Mouse (Mus musculus) neural tube, embryonic 11.5 days (tissue): ENCODE data around the gene Spaca4. TPM values are rescaled to one million over a fixed set of nuclear protein-coding genes. Genes with fewer than 3 reads are reported as not detected.

ENCODE experiments used
- ATAC-seq: fragments of 200-750 bp; cut with Nextera tagmentation; 2 replicates; pipeline ENCODE4 v1.8.0; 2017; ENCODE audit warnings: moderate number of reproducible peaks, mild to moderate bottlenecking, moderate TSS enrichment, moderate library complexity; ENCODE audit not compliant: insufficient read depth, low FRiP score, low TSS enrichment
- DNase-seq: peaks from one replicate; pipeline ENCODE4 v3.0.0-alpha.2; 2015; ENCODE audit warnings: low spot score
- H3K27ac ChIP-seq: fragments of 300-500 bp; sonication (generic); 2 replicates; pipeline ENCODE4 v1.5.1; 2014; ENCODE audit warnings: low read depth, mild to moderate bottlenecking, low read length
- H3K27me3 ChIP-seq: fragments of 300-500 bp; sonication (generic); 2 replicates; pipeline ENCODE4 v1.6.1; 2014; ENCODE audit warnings: mild to moderate bottlenecking, low read length, mixed read lengths; ENCODE audit not compliant: control insufficient read depth, insufficient read depth
- H3K36me3 ChIP-seq: fragments of 300-500 bp; sonication (generic); 2 replicates; pipeline ENCODE4 v1.6.1; 2014; ENCODE audit warnings: mild to moderate bottlenecking, low read length, moderate library complexity, mixed read lengths; ENCODE audit not compliant: control insufficient read depth, insufficient read depth
- H3K4me1 ChIP-seq: fragments of 300-500 bp; sonication (generic); 2 replicates; pipeline ENCODE4 v1.6.1; 2014; ENCODE audit warnings: low read length, mixed read lengths; ENCODE audit not compliant: control insufficient read depth, insufficient read depth
- H3K4me2 ChIP-seq: fragments of 300-500 bp; sonication (generic); 2 replicates; pipeline ENCODE4 v1.6.1; 2014; ENCODE audit warnings: low read depth, mild to moderate bottlenecking, moderate library complexity
- H3K4me3 ChIP-seq: fragments of 300-500 bp; sonication (generic); 2 replicates; pipeline ENCODE4 v1.5.1; 2014; ENCODE audit warnings: low read depth, low read length
- H3K9ac ChIP-seq: fragments of 300-500 bp; sonication (generic); 2 replicates; pipeline ENCODE4 v1.6.1; 2014; ENCODE audit warnings: mild to moderate bottlenecking, low read length
- H3K9me3 ChIP-seq: fragments of 300-500 bp; sonication (generic); 2 replicates; pipeline ENCODE4 v1.6.1; 2016; ENCODE audit warnings: low read length; ENCODE audit not compliant: control insufficient read depth
- WGBS: fragments of 180-500 bp; shearing (Covaris S2); extraction: QIAGEN DNeasy Blood & Tissue Kit; methylation state at CpG from one replicate; pipeline ENCODE4 v1.1.7; 2014; 5-methylcytosine and 5-hydroxymethylcytosine counted together
- polyA plus RNA-seq: library from polyadenylated mRNA; unstranded; fragments of >200 nt; fragmentation: Nextera tagmentation; extraction: Ambion mirVana; gene quantifications from 2 replicates; pipeline ENCODE4 v1.2.1, GENCODE M21; 2014

Gene Spaca4
- not detected in 2 replicates for polyA plus RNA-seq

GRCm38 (mm10) chr7:45725713-45726112 is at the start of gene Spaca4:
TSS of gene Spaca4 (minus strand) at chr7:45725813.
- ATAC-seq = no peak
- H3K36me3 ChIP-seq = peaks cover 26% of the 10 kb centered on the region
- 94% methylated on average over 11 of the region's 11 CpGs for WGBS

GRCm38 (mm10) chr7:45775237-45775636 is 49.6 kb upstream of the Spaca4 start:
- Histone ChIP-seq H3K9me3 (no peaks in the 10 kb centered on the region), H3K4me1 (peaks cover 4% of the 10 kb centered on the region; the same call in 1 of the 2 replicates), H3K4me3 (no peak overlapping the region), H3K36me3 (no peaks in the 10 kb centered on the region), H3K27ac (no peak overlapping the region), H3K27me3 (no peaks in the 10 kb centered on the region), H3K4me2 (no peak overlapping the region), H3K9ac (no peak overlapping the region)
- WGBS = 80% methylated on average over 7 of the region's 7 CpGs
- DNase-seq (no peak), ATAC-seq (no peak)

More at GRCm38 (mm10) chr7:45725713-45726112, at the start of gene Spaca4:
- Histone ChIP-seq H3K4me2 (no peak within 1 kb of the TSS), H3K4me1 (no peaks in the 10 kb centered on the region), H3K9me3 (no peaks in the 10 kb centered on the region), H3K27me3 (no peaks in the 10 kb centered on the region), H3K9ac (no peak within 1 kb of the TSS; the same call in 1 of the 2 replicates), H3K27ac (no peak within 1 kb of the TSS), H3K4me3 (no peak within 1 kb of the TSS)
- DNase-seq = no peak

GRCm38 (mm10) chr7:45771101-45771500 is 45.5 kb upstream of the Spaca4 start:
- Histone ChIP-seq H3K4me2 (no peak overlapping the region), H3K36me3 (no peaks in the 10 kb centered on the region), H3K27me3 (no peaks in the 10 kb centered on the region), H3K9me3 (no peaks in the 10 kb centered on the region), H3K4me3 (no peak overlapping the region), H3K4me1 (no peaks in the 10 kb centered on the region), H3K27ac (no peak overlapping the region), H3K9ac (no peak overlapping the region)
- ATAC-seq (no peak), DNase-seq (no peak)
- WGBS = 72% methylated on average over 4 of the region's 4 CpGs

GRCm38 (mm10) chr7:45770427-45771082 is 44.9 kb upstream of the Spaca4 start:
- Histone ChIP-seq H3K36me3 (no peaks in the 10 kb centered on the region), H3K27me3 (no peaks in the 10 kb centered on the region), H3K4me3 (no peak overlapping the region), H3K4me1 (no peaks in the 10 kb centered on the region), H3K4me2 (no peak overlapping the region), H3K27ac (no peak overlapping the region), H3K9me3 (no peaks in the 10 kb centered on the region), H3K9ac (no peak overlapping the region)
- DNase-seq (no peak), ATAC-seq (no peak)
- 73% methylated on average over 8 of the region's 8 CpGs for WGBS

- 89% methylated on average over 6 of the region's 6 CpGs for WGBS
- H3K9ac ChIP-seq = no peak overlapping the region
- H3K36me3 ChIP-seq = no peaks in the 10 kb centered on the region
- no peaks in the 10 kb centered on the region for H3K27me3 ChIP-seq
- DNase-seq (no peak), ATAC-seq (no peak)
- no peaks in the 10 kb centered on the region for H3K9me3 ChIP-seq
- no peaks in the 10 kb centered on the region for H3K4me1 ChIP-seq
- no peak overlapping the region for H3K4me3 ChIP-seq
- H3K4me2 ChIP-seq = no peak overlapping the region
- H3K27ac ChIP-seq = no peak overlapping the region
Observed at GRCm38 (mm10) chr7:45767500-45767899, 41.9 kb upstream of the Spaca4 start.

- 60% methylated on average over 7 of the region's 8 CpGs for WGBS
- H3K36me3 ChIP-seq = no peaks in the 10 kb centered on the region
- no peaks in the 10 kb centered on the region for H3K9me3 ChIP-seq
- ATAC-seq (no peak), DNase-seq (no peak)
- H3K27ac ChIP-seq = no peak overlapping the region
- no peaks in the 10 kb centered on the region for H3K27me3 ChIP-seq
- no peak overlapping the region for H3K9ac ChIP-seq
- H3K4me1 ChIP-seq = no peaks in the 10 kb centered on the region
- H3K4me2 ChIP-seq = no peak overlapping the region
- H3K4me3 ChIP-seq = no peak overlapping the region
Observed at GRCm38 (mm10) chr7:45766764-45767163, 41.2 kb upstream of the Spaca4 start.

- Histone ChIP-seq H3K9me3 (no peaks in the 10 kb centered on the region), H3K9ac (no peak overlapping the region), H3K36me3 (no peaks in the 10 kb centered on the region), H3K27me3 (no peaks in the 10 kb centered on the region), H3K4me1 (no peaks in the 10 kb centered on the region), H3K4me2 (no peak overlapping the region), H3K27ac (no peak overlapping the region), H3K4me3 (no peak overlapping the region)
- WGBS = 61% methylated on average over 8 of the region's 8 CpGs
- no peak for DNase-seq
- ATAC-seq = no peak
Observed at GRCm38 (mm10) chr7:45765995-45766394, 40.4 kb upstream of the Spaca4 start.

GRCm38 (mm10) chr7:45760151-45760550 is 34.5 kb upstream of the Spaca4 start:
- Histone ChIP-seq H3K27me3 (peaks cover 26% of the 10 kb centered on the region), H3K36me3 (no peaks in the 10 kb centered on the region), H3K27ac (no peak overlapping the region), H3K9ac (no peak overlapping the region), H3K9me3 (no peaks in the 10 kb centered on the region), H3K4me3 (no peak overlapping the region), H3K4me1 (peaks cover 3% of the 10 kb centered on the region), H3K4me2 (no peak overlapping the region)
- ATAC-seq = no peak
- WGBS = 66% methylated on average over 5 of the region's 5 CpGs
- no peak for DNase-seq

GRCm38 (mm10) chr7:45759400-45759799 is 33.8 kb upstream of the Spaca4 start:
- Histone ChIP-seq H3K4me1 (peaks cover 3% of the 10 kb centered on the region), H3K4me3 (no peak overlapping the region; the same call in 1 of the 2 replicates), H3K4me2 (peak overlapping the region; percentile 27), H3K36me3 (no peaks in the 10 kb centered on the region), H3K9ac (no peak overlapping the region), H3K27ac (no peak overlapping the region), H3K9me3 (no peaks in the 10 kb centered on the region), H3K27me3 (peaks cover 26% of the 10 kb centered on the region)
- DNase-seq = no peak
- WGBS = 2% methylated on average over 24 of the region's 27 CpGs
- ATAC-seq = no peak
